ENCODE assay signal across 20 mouse cellular contexts in genomic region chr1:89850681-89851414, GRCm38 (mm10).
DNase-seq lines count a peak whose midpoint lies in the region; ATAC-seq and TF ChIP-seq lines count a peak whose summit lies in the region.
"Had no signal": no experiment of that assay in that cellular context is flagged by ENCODE, and none has a peak within 500 bp of the region (broad histone marks: within the 10 kb centered on the region; RNA-seq: fewer than 3 reads in every experiment).

No protein-coding gene starts in this region.

- H3K9me3 ChIP-seq in intestine, postnatal 0 days (ENCODE audit: control insufficient read depth): no peaks in the 10 kb centered on the region
- no peaks in the 10 kb centered on the region for H3K9me3 ChIP-seq in heart, embryonic 10.5 days
- H3K9me3 ChIP-seq: embryonic facial prominence, embryonic 15.5 days; forebrain, embryonic 10.5 days; heart, embryonic 13.5 days had no signal

- no peak for DNase-seq in layer of hippocampus, adult 2 months (ENCODE audit: low spot score in 2 of 2)
- no peak for DNase-seq in layer of hippocampus, postnatal 25 days (ENCODE audit: extremely low spot score in 1 of 2, low spot score in 1 of 2)
- DNase-seq in kidney, postnatal 10 days: peak; percentile 24
- DNase-seq in embryo, embryonic 9.5 days (ENCODE audit: extremely low spot score): no peak
- no peak for DNase-seq in heart, embryonic 10.5 days (ENCODE audit: low spot score)
- no peak for DNase-seq in retina, embryonic 14.5 days (ENCODE audit: low spot score)
- DNase-seq: adrenal gland, adult 2 months; adrenal gland, postnatal 25 days; cerebellum, adult 18-20 months; cerebellum, adult 9-11 months; cerebellum, postnatal 36 days; gastrocnemius, adult 2 months; gastrocnemius, postnatal 25 days; heart, postnatal 36 days had no signal

- H3K9ac ChIP-seq in intestine, postnatal 0 days (ENCODE audit: low read depth, low read length): no peak overlapping the region
- H3K9ac ChIP-seq: embryonic facial prominence, embryonic 15.5 days; heart, embryonic 13.5 days had no signal

- H3K4me1 ChIP-seq in intestine, postnatal 0 days (replicated peaks; ENCODE audit: control insufficient read depth, insufficient read depth, low read length): 0 out of 2 replicates have a peak, but pooled peaks cover 3% of the 10 kb centered on the region
- H3K4me1 ChIP-seq in heart, embryonic 10.5 days: no peaks in the 10 kb centered on the region
- H3K4me1 ChIP-seq: heart, embryonic 13.5 days had no signal

- H3K36me3 ChIP-seq in intestine, postnatal 0 days (ENCODE audit: control insufficient read depth, insufficient read depth): peaks cover 4% of the 10 kb centered on the region; the same call in 1 of the 2 replicates
- peaks cover 3% of the 10 kb centered on the region; the same call in 1 of the 2 replicates for H3K36me3 ChIP-seq in heart, embryonic 10.5 days
- H3K36me3 ChIP-seq: embryonic facial prominence, embryonic 15.5 days had no signal

- H3K4me3 ChIP-seq in layer of hippocampus, adult 2 months: no peak overlapping the region
- H3K4me3 ChIP-seq in intestine, postnatal 0 days (ENCODE audit: low read depth, low read length): no peak overlapping the region
- no peak overlapping the region for H3K4me3 ChIP-seq in heart, embryonic 10.5 days
- H3K4me3 ChIP-seq: embryonic facial prominence, embryonic 15.5 days; erythroblast, embryonic 14.5 days; forebrain, embryonic 10.5 days; gastrocnemius, adult 2 months; heart, embryonic 13.5 days had no signal

- H3K27me3 ChIP-seq in intestine, postnatal 0 days (replicated peaks; ENCODE audit: control insufficient read depth, insufficient read depth, low read length): no peaks in the 10 kb centered on the region
- no peaks in the 10 kb centered on the region for H3K27me3 ChIP-seq in heart, embryonic 10.5 days (ENCODE audit: insufficient read depth, poor library complexity, severe bottlenecking)
- H3K27me3 ChIP-seq: heart, embryonic 13.5 days had no signal

- peak; percentile 56 for ATAC-seq in intestine, postnatal 0 days
- ATAC-seq: forebrain, embryonic 14.5 days had no signal

- peak overlapping the region; percentile 40 for H3K4me2 ChIP-seq in intestine, postnatal 0 days (replicated peaks; ENCODE audit: low read depth)
- H3K4me2 ChIP-seq: embryonic facial prominence, embryonic 15.5 days; heart, embryonic 13.5 days had no signal

- no peak for TF ChIP-seq CTCF in layer of hippocampus, adult 2 months (conservative IDR thresholded peaks at IDR 0.05)
- no peak for TF ChIP-seq CTCF in intestine, postnatal 0 days (IDR thresholded peaks at IDR 0.05; ENCODE audit: low read depth)

- H3K27ac ChIP-seq in layer of hippocampus, adult 2 months: peak overlapping the region; percentile 84
- H3K27ac ChIP-seq in intestine, postnatal 0 days (ENCODE audit: low read depth, low read length): peak overlapping the region; percentile 60
- no peak overlapping the region for H3K27ac ChIP-seq in heart, embryonic 10.5 days
- H3K27ac ChIP-seq: embryonic facial prominence, embryonic 15.5 days; forebrain, embryonic 10.5 days; gastrocnemius, adult 2 months; heart, embryonic 13.5 days had no signal

- 41% methylated on average over 11 of the region's 11 CpGs for WGBS in intestine, postnatal 0 days
- 87% methylated on average over 11 of the region's 11 CpGs for WGBS in heart, embryonic 10.5 days
